Mouse (Mus musculus) layer of hippocampus, adult 11-12 months (tissue): Measurements from ENCODE around the gene Mst1r.

Source experiments
- DNase-seq: peaks from one replicate; pipeline ENCODE4 v3.0.0; 2022; ENCODE audit warnings: low spot score

Mst1r gene

DNA sequence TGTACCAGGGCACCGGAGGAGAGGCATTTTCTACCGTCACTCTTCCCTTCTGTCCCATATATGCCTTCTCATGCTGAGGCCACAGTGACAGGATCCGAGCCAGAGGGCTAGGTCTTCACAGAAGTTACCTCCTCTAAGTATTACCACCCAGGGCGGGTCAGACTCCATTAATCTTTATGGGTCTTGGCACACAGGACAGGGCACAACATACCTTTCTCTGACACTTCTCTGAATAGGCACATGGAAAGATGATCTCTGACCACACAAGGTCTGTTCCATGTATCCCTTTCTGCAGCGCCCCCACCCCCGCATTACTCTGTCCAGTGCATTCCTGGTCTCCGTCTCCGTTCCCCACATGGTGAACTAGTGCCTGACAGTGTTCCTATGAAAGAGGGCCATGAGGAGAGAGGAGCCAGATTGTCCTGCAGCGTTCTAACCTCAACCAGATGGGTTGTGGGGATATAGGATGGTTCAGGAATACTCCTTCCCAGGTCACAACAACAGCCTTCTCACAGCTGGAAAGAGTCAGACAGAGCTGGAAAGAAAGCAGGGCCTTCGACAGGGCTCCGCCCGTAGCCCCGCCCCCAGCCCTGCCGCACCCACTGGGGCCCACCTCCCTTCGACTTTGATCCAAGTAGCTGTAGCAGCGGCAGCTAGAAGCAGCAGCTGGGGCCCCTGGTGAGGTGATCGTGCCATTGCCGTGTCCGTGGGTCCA is at the start of gene Mst1r:
TSS of gene Mst1r (plus strand) at position 622 of the 715 bp plus-strand sequence.
- no peak for DNase-seq

DNA sequence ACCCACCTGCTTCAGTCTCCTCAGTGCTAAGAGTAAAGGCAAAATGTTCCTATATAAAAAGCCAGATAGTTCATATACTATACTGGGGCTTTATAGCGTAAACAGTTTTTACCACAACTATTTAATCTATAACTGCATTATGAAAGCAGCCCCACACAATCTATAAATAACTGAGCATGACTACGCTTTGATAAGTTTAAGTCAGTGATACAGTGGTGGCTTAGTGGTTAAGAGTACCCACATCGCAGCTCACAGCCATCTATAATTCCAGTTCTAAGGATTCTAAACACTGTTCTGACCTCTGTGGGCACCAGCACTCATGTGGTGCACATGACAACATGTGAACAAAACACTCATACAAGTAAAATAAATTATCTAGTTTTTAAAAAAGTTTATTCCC is 48.3 kb upstream of the Mst1r start:
- no peak for DNase-seq

DNA sequence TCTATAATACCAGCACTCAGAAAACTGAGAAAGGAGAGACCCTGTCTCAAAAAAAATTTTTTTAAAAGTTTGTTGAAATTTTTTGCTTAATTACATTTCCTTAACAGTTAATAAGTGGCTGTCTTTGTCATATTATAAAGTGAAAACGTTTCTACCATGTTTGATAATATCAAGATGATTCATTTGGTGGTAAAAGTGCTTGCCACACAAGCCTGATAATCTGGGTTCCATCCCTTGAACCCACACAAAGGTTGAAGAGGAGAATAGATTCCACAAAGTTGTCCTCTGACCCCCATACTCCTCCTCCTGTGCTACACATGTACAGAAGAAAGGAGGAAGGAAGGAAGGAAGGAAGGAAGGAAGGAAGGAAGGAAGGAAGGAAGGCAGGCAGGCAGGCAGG is 42.2 kb upstream of the Mst1r start:
- no peak for DNase-seq

DNA sequence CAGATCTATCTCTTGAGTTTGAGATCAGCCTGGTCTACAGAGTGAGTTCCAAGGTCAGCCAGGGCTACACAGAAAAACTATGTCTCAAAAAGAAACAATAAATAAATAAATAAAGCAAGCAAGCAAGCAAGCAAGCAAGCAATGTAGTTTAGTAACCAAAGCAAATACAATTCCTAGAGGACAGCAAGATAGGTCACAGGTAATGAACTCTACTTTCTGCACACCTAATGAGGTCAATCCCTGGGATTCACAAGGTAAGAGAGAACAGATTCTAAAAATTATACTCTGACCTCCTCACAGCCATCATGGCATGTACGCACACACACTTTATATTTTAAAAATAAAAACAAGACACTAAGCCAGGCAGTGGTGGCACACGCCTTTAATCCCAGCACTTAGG is 40.6 kb upstream of the Mst1r start:
- DNase-seq: no peak

DNA sequence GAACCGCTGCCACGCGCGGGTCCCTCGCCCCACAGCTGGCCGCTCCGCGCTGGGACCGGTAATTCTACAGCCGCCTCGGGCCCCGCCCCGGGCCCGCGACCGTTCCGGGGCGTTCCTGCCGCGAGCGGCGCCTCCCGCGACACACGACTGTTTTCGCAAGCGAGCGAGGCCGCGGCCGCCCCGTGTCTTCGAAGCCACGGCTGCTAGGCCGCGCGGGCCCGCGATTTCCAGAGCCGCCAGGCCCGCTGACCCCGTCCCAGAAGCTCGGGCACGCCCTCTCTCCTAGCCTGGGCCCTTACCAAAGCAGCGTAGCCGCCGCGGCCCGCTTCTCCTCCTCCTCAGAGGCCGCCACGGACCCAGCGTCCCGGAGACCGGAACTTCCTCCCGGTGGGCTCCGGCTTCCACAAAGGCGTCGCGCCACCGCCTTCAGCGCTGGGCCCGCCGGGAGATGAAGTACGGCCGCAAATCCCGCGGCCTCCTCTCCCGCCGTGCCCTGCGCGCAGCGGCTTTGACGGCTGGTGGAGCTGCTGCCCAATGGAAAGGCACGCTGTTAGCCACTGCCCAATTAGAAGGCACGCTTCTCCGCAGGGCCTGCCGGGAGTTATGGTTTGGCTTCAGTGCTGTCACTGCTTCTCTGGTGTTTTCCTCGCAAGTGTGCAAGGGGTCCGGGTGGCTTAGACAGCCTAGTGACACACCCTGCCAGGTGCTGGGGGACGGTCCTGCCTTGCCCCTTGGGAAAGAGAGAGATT is 34.1 kb upstream of the Mst1r start:
- DNase-seq: peak; percentile 96

DNA sequence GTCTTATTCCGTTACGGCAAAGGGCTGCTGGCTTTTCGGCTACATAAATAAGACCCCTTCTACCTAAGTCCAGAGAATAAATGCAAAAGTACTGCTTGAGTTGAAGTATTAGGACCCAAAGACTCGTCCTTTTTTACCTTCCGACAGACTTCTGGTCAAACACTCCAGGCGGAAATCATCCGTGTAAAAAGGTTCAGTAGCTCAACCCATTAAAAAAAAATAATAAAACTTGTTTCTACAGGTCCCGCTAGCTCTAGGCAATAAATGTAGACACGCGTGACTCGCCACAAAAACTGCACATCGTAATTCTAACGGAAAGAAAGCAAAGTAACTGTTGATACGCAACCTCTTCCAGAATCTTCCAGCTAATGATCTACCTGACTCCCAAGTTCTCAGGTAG is 33.5 kb upstream of the Mst1r start, which contains the start of gene Rbm6:
TSS of gene Rbm6 (minus strand) at position 101 of the 400 bp plus-strand sequence.
- no peak for DNase-seq

DNA sequence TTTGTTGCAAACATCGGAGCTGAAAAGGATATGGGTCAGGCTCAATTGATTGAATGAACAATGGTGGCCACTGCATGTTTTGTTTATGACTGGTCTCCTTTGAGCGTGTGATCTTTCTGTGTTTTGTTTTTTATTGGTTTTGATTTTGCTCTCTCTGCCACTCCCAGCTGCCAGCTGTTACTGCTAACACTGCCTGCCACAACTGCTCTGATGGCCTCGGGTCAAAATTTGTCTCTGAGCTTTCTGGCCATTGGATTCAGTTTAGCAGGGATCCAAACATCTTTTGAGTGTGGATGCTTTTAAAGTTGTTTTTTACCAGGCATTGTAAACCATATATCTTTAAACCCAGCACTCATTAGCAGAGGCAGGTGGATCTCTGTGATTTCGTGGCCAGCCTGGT is 26.3 kb upstream of the Mst1r start:
- DNase-seq: no peak

DNA sequence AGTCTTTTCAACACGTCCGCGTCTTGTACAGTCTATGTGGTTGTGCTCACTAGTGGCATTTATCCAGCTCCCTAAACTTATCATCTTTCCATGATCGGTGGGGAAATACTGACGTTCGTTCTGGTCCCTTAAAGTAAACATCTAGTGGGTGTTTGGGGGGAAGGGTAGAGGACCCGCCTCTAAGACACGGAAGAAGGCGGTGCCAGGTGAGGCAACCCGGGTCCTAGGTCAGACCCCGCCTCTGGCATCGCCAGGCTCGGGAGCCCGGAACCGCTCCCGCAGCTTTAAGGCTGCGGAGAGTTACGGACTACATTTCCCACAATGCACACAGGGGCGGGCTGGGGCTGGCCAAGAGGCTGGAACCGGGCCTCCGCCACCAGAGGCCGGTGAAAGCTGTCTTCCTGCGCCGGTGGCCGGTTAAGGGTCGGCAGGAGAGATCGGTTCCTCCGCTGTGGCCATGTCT is 18.8 kb upstream of the Mst1r start, which contains the start of gene Mon1a:
TSS of gene Mon1a (plus strand) at position 348 of the 463 bp plus-strand sequence.
- DNase-seq: peak; percentile 89

DNA sequence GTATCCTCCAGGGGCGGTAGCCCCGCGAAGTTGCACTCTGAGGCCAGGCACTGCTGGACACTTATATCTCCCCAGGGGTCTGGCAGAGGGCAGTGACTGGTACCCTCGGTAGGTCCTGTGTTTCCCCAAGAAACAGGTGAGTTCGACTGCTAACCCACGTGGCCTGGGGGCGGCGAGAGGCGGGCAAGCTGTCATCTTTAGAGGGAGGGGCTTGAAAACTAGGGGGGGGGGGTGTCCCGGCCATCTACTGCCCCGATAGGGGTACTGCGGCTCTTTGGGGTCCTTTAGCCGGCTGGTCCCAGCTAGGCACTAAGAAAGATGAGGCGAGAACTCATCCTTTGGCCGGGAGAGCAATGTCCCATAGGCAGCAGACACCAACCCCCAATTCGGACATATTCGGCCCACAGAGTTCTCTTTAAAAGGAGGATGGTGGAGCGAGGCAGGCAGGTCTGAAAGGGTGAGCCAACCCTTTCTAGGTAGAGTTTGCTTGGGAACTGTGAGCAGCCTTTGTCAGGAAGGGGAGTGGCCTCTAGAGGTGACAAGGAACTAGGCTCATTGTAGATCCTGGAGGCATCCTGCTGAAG is 18.3 kb upstream of the Mst1r start:
- DNase-seq: no peak

DNA sequence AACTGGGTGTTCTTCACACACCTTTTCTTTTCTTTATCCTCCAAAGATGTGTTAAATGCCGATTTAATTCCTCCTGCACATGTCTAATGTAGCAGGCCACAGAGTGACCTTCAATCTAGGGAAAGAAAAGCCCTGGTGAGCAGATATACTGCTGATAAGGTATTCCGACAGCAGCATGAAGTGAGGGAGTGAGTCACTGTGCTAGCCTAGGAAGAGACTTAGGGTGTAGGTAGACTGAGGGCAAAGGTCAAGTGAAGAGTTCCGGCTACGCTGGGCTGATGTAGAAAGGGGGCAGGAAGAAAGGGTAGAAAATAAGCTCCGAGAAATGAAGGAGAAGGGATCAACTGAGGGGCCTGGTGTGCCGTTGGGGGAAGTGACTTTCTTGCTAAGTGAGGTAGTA is 16.4 kb upstream of the Mst1r start:
- no peak for DNase-seq

DNA sequence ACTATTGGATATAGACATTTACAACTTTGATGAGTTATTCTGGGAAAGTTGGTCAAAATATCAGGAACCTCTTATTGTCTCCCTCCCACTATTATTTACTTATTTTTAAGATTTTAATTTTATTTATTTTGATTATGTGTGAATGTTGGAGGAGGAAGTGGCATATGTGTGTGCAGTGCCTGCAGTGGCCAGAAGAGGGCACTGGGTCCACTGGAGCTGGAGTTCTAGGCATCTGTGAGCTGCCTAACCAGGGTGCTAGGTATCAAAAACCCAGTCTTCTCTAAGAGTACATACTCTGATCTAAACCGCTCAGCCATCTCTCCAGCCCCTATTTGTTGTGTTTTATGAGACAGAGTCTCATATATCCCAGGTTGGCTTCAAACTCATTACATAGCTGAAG is 15.7 kb upstream of the Mst1r start:
- no peak for DNase-seq

DNA sequence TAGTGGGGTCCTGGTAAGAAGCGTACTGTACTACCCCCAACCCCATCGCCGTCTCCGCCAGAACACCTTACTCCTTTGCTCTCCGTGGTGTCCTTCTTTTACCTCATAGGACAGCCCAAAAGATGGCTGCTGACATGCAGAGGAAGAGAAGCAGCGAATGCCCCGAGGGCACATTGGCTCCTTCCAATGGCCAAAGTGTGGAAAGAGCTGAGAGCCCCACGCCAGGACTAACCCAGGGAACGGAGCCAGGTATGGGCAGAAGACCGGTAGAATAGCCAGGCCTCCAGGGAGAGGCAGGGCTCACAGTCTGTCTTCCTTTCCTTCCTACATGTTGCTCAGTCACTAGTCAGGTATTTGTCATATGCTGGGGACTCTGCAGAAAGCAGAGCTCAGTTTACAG is 8.1 kb upstream of the Mst1r start:
- no peak for DNase-seq

DNA sequence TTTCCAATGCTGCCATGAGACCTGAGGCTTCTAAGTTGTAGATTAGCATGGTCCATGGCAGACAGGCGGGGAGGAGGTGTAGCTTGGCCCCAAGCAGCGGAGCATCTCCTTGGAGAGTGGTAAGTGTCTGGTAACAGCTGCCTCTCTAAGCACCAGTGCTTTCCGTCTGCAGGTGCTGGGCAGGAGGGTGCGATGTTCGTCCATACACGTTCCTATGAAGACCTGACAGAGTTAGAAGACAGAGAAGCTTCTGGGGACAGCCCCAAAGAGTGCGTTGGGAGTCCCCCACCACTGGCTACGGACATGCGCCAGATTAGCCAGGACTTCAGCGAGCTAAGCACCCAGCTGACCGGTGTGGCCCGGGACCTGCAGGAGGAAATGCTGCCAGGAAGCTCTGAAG is 6.8 kb upstream of the Mst1r start:
- DNase-seq: no peak

DNA sequence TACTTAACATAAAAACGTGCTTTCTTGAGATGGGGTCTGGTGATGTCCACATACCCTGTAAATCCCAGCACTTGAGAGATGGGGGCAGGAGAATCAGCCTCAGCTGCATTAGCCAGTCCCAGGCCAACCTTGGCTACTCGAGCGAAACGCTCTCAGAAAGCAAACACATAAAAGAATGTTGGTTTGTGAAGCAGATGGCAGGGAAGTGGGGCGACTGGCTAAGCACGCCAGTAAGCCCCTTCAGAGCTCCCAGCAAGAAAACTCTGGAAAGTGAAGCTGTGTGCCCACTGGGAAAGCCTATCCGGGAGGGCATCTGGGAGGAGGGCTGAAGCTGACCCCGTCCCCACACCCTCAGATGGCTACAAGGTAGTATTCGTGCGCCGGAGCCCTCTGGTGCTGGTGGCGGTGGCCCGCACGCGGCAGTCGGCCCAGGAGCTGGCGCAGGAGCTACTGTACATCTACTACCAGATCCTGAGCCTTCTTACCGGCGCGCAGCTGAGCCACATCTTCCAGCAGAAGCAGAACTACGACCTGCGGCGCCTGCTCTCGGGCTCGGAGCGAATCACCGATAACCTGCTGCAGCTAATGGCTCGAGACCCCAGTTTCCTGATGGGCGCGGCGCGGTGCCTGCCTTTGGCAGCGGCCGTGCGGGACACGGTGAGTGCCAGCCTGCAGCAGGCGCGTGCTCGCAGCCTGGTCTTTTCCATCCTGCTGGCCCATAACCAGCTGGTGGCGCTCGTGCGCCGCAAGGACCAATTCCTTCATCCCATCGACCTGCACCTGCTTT is 5.6 kb upstream of the Mst1r start:
- DNase-seq: peak; percentile 81

DNA sequence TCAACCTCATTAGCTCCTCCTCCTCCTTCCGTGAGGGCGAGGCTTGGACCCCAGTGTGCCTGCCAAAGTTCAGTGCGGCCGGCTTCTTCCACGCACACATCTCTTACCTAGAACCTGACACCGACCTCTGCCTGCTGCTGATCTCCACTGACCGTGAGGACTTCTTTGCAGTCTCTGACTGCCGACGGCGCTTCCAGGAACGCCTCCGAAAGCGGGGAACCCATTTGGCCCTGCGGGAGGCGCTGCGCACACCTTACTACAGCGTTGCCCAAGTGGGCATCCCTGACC is 5.1 kb upstream of the Mst1r start:
- no peak for DNase-seq

DNA sequence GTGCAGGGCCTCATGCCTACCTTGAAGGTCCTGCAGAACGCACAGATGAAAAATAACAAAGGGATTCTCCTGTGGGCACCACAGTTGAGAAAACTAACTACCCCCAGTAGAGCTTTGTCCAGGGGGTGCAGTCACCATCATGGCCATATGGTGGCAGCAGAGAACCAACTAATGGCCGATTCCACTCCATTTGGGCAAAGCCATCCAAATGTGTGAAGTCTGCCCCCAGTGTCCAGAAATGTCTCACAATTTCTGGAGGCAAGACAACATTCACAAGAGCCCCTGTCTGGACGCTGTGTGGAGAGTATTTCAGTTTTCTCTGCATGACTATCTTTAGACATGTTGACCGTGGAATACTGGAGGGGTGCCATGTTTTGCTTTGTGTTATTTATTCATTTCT is 1.9 kb upstream of the Mst1r start:
- peak; percentile 90 for DNase-seq

DNA sequence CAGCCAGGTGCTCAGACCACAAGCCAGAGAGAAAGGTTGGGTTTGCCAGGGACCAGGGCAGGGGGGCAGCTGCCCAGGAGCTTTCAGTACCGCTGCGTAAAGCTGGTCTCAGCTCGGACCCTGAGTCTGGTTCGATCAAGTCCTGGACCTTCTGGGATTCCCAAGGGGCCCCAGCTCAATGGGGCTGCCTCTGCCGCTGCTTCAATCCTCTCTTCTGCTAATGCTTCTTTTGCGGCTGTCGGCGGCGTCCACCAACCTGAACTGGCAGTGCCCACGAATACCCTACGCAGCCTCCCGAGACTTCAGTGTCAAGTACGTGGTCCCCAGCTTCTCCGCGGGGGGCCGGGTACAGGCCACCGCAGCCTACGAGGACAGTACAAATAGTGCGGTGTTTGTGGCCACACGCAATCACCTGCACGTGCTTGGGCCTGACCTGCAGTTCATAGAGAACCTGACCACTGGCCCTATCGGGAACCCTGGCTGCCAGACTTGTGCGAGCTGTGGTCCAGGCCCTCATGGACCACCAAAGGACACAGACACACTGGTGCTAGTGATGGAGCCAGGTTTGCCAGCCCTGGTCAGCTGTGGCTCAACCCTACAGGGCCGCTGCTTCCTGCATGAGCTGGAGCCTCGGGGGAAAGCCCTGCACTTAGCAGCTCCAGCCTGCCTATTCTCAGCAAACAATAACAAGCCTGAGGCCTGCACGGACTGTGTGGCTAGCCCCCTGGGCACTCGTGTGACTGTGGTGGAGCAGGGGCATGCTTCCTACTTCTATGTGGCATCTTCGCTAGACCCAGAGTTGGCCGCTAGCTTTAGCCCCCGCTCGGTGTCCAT is 511 bp downstream of the Mst1r start:
- no peak for DNase-seq

DNA sequence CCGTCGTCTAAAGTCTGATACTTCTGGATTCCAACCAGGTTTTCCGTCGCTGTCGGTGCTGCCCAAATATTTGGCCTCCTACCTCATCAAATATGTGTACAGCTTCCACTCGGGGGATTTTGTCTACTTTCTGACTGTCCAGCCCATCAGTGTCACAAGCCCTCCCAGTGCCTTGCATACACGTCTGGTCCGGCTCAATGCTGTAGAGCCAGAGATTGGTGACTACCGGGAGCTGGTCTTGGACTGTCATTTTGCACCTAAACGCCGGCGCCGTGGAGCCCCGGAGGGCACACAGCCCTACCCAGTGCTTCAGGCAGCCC is 1.1 kb downstream of the Mst1r start:
- no peak for DNase-seq

DNA sequence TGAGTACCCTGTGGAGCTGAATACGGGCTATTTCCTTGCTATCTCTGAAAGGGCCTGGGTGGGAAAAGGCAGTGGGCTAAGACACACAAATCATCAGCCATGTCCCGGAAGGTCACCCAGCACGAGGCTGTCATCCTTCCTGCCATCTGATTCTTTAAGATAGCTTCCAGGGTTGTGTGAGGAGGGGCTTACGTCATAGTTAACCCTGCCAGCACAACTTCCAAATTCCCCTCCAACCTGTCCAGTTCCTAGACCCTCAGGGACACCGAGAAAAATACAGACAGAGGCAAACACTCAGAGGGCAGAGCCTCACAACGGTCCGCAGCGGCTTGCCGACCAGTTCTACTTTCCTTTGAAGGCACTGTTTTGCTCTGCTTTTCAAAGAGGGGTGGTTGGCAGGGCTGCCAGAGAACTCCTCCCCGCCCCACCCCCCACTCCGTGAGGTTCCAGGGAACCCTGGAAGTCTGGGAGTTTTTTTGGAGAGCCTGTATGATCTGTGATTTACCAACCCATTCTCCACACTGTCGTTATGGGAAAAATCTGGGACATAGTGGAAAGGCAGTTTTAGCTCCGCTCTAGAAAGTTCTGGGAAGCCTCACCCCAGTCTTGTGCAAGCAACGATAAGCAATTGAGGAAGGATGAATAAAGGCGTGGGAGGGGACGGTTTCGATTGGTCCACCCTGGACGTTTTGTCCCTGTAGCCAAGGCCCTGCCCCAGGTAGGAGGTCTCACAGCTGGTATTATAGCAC is 1.9 kb downstream of the Mst1r start:
- no peak for DNase-seq

DNA sequence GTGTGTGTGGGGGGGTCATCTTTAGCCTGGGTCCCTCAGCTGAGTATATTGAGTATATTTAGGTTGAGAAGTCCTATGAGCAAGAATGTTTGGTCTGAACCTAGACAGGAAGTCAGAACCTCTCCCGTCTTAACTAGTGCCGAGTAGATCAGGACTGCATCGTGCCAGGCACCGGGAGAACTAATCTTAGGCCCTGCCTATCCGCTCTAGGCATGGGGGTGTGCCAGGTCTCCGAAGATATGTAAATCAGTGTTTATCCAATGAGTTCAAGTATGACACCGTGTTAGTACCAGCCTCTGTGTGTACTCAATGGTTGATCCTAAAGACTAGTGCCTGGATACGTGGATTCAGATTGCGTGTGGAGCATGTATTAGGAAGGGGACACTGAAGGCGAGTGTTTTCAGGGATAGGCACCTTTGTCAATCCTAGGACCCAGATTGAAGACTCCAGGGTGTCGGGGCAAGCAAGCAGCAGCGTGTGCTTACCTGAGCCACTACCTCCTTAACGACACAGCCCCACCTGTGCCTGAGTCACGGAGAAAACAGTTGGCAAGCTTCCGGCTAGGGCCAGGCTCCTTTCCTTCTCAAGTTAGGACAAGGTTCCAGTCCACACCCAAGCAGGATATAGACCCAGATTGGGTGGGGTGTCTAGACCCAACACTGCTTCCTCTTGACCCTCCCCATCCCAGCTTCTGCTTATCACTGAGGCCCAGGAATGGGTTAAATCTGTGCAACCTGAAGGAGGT is 3.5 kb downstream of the Mst1r start:
- no peak for DNase-seq
